Mouse (Mus musculus): ENCODE data around the gene Agpat3. TPM values are rescaled to one million over a fixed set of nuclear protein-coding genes. Genes with fewer than 3 reads are reported as not detected.

The Agpat3 gene
- polyA plus RNA-seq, 1 experiment from 2014 or later = 41.9 TPM

GRCm38 (mm10) chr10:78388216-78388980 lies 36.1 kb upstream of the Agpat3 start:
- no peak for ATAC-seq (ENCODE audit: insufficient number of reproducible peaks, insufficient read depth, low FRiP score, low read depth)
- 70% methylated on average over 20 of the region's 20 CpGs for WGBS
- Histone ChIP-seq H3K9ac (replicated peaks; ENCODE audit: low read depth, low read length) (no peak overlapping the region), H3K4me1 (ENCODE audit: control insufficient read depth, insufficient read depth, low read length) (no peaks in the 10 kb centered on the region), H3K4me3 (ENCODE audit: low read depth, low read length) (no peak overlapping the region), H3K27me3 (ENCODE audit: control insufficient read depth, insufficient read depth, low read length) (peaks cover 4% of the 10 kb centered on the region; the same call in 1 of the 2 replicates), H3K36me3 (ENCODE audit: control insufficient read depth, insufficient read depth, low read length) (no peaks in the 10 kb centered on the region), H3K27ac (ENCODE audit: low read length) (no peak overlapping the region), H3K4me2 (replicated peaks; ENCODE audit: low read depth, low read length) (no peak overlapping the region), H3K9me3 (ENCODE audit: control insufficient read depth, low read depth, low read length) (no peaks in the 10 kb centered on the region)

GRCm38 (mm10) chr10:78385520-78385919 lies 33.2 kb upstream of the Agpat3 start:
- Histone ChIP-seq H3K36me3 (ENCODE audit: control insufficient read depth, insufficient read depth, low read length) (no peaks in the 10 kb centered on the region), H3K27ac (ENCODE audit: low read length) (no peak overlapping the region), H3K4me1 (ENCODE audit: control insufficient read depth, insufficient read depth, low read length) (no peaks in the 10 kb centered on the region), H3K4me3 (ENCODE audit: low read depth, low read length) (no peak overlapping the region), H3K9ac (replicated peaks; ENCODE audit: low read depth, low read length) (no peak overlapping the region), H3K4me2 (replicated peaks; ENCODE audit: low read depth, low read length) (no peak overlapping the region), H3K9me3 (ENCODE audit: control insufficient read depth, low read depth, low read length) (no peaks in the 10 kb centered on the region), H3K27me3 (ENCODE audit: control insufficient read depth, insufficient read depth, low read length) (no peaks in the 10 kb centered on the region)
- ATAC-seq (ENCODE audit: insufficient number of reproducible peaks, insufficient read depth, low FRiP score, low read depth) = no peak
- 65% methylated on average over 5 of the region's 5 CpGs for WGBS

GRCm38 (mm10) chr10:78383567-78383966 lies 31.3 kb upstream of the Agpat3 start:
- ATAC-seq (ENCODE audit: insufficient number of reproducible peaks, insufficient read depth, low FRiP score, low read depth) = no peak
- no peak overlapping the region for H3K27ac ChIP-seq (ENCODE audit: low read length)
- 74% methylated on average over 3 of the region's 3 CpGs for WGBS
- H3K9ac ChIP-seq (replicated peaks; ENCODE audit: low read depth, low read length) = no peak overlapping the region
- H3K4me3 ChIP-seq (ENCODE audit: low read depth, low read length) = no peak overlapping the region
- no peaks in the 10 kb centered on the region for H3K27me3 ChIP-seq (ENCODE audit: control insufficient read depth, insufficient read depth, low read length)
- H3K9me3 ChIP-seq (ENCODE audit: control insufficient read depth, low read depth, low read length) = peaks cover 2% of the 10 kb centered on the region; the same call in 1 of the 2 replicates
- H3K4me1 ChIP-seq (ENCODE audit: control insufficient read depth, insufficient read depth, low read length) = no peaks in the 10 kb centered on the region
- H3K36me3 ChIP-seq (ENCODE audit: control insufficient read depth, insufficient read depth, low read length) = no peaks in the 10 kb centered on the region
- H3K4me2 ChIP-seq (replicated peaks; ENCODE audit: low read depth, low read length) = no peak overlapping the region

GRCm38 (mm10) chr10:78378516-78378915 lies 26.2 kb upstream of the Agpat3 start:
- Histone ChIP-seq H3K9me3 (ENCODE audit: control insufficient read depth, low read depth, low read length) (peaks cover 4% of the 10 kb centered on the region; the same call in 1 of the 2 replicates), H3K36me3 (ENCODE audit: control insufficient read depth, insufficient read depth, low read length) (no peaks in the 10 kb centered on the region), H3K4me1 (ENCODE audit: control insufficient read depth, insufficient read depth, low read length) (no peaks in the 10 kb centered on the region), H3K4me3 (ENCODE audit: low read depth, low read length) (no peak overlapping the region), H3K27ac (ENCODE audit: low read length) (no peak overlapping the region), H3K9ac (replicated peaks; ENCODE audit: low read depth, low read length) (no peak overlapping the region), H3K4me2 (replicated peaks; ENCODE audit: low read depth, low read length) (no peak overlapping the region), H3K27me3 (ENCODE audit: control insufficient read depth, insufficient read depth, low read length) (no peaks in the 10 kb centered on the region)
- WGBS = 97% methylated on average over 7 of the region's 7 CpGs
- ATAC-seq (ENCODE audit: insufficient number of reproducible peaks, insufficient read depth, low FRiP score, low read depth) = no peak

- Histone ChIP-seq H3K9me3 (ENCODE audit: control insufficient read depth, low read depth, low read length) (no peaks in the 10 kb centered on the region), H3K4me3 (ENCODE audit: low read depth, low read length) (no peak overlapping the region), H3K4me2 (replicated peaks; ENCODE audit: low read depth, low read length) (no peak overlapping the region), H3K36me3 (ENCODE audit: control insufficient read depth, insufficient read depth, low read length) (no peaks in the 10 kb centered on the region), H3K27me3 (ENCODE audit: control insufficient read depth, insufficient read depth, low read length) (no peaks in the 10 kb centered on the region), H3K9ac (replicated peaks; ENCODE audit: low read depth, low read length) (no peak overlapping the region), H3K27ac (ENCODE audit: low read length) (no peak overlapping the region), H3K4me1 (ENCODE audit: control insufficient read depth, insufficient read depth, low read length) (no peaks in the 10 kb centered on the region)
- 0 out of 2 replicates have a peak, but pooled peaks have one; percentile 33 for ATAC-seq (ENCODE audit: insufficient number of reproducible peaks, insufficient read depth, low FRiP score, low read depth)
- 68% methylated on average over 27 of the region's 27 CpGs for WGBS
These were observed 20.7 kb upstream of the Agpat3 start for GRCm38 (mm10) chr10:78372681-78373668.

GRCm38 (mm10) chr10:78371746-78372145 lies 19.5 kb upstream of the Agpat3 start:
- no peaks in the 10 kb centered on the region for H3K9me3 ChIP-seq (ENCODE audit: control insufficient read depth, low read depth, low read length)
- 77% methylated on average over 6 of the region's 6 CpGs for WGBS
- no peak for ATAC-seq (ENCODE audit: insufficient number of reproducible peaks, insufficient read depth, low FRiP score, low read depth)
- no peak overlapping the region for H3K4me2 ChIP-seq (replicated peaks; ENCODE audit: low read depth, low read length)
- no peak overlapping the region for H3K27ac ChIP-seq (ENCODE audit: low read length)
- H3K4me1 ChIP-seq (ENCODE audit: control insufficient read depth, insufficient read depth, low read length) = no peaks in the 10 kb centered on the region
- no peak overlapping the region for H3K9ac ChIP-seq (replicated peaks; ENCODE audit: low read depth, low read length)
- H3K4me3 ChIP-seq (ENCODE audit: low read depth, low read length) = no peak overlapping the region
- no peaks in the 10 kb centered on the region for H3K27me3 ChIP-seq (ENCODE audit: control insufficient read depth, insufficient read depth, low read length)
- no peaks in the 10 kb centered on the region for H3K36me3 ChIP-seq (ENCODE audit: control insufficient read depth, insufficient read depth, low read length)

GRCm38 (mm10) chr10:78367586-78367985 lies 15.3 kb upstream of the Agpat3 start:
- 46% methylated on average over 4 of the region's 4 CpGs for WGBS
- Histone ChIP-seq H3K4me1 (ENCODE audit: control insufficient read depth, insufficient read depth, low read length) (no peaks in the 10 kb centered on the region), H3K36me3 (ENCODE audit: control insufficient read depth, insufficient read depth, low read length) (no peaks in the 10 kb centered on the region), H3K9me3 (ENCODE audit: control insufficient read depth, low read depth, low read length) (no peaks in the 10 kb centered on the region), H3K9ac (replicated peaks; ENCODE audit: low read depth, low read length) (no peak overlapping the region), H3K4me3 (ENCODE audit: low read depth, low read length) (no peak overlapping the region), H3K4me2 (replicated peaks; ENCODE audit: low read depth, low read length) (no peak overlapping the region), H3K27me3 (ENCODE audit: control insufficient read depth, insufficient read depth, low read length) (no peaks in the 10 kb centered on the region), H3K27ac (ENCODE audit: low read length) (no peak overlapping the region)
- ATAC-seq (ENCODE audit: insufficient number of reproducible peaks, insufficient read depth, low FRiP score, low read depth) = no peak

GRCm38 (mm10) chr10:78366851-78367312 lies 14.6 kb upstream of the Agpat3 start:
- H3K27ac ChIP-seq (ENCODE audit: low read length) = no peak overlapping the region
- H3K36me3 ChIP-seq (ENCODE audit: control insufficient read depth, insufficient read depth, low read length) = no peaks in the 10 kb centered on the region
- no peaks in the 10 kb centered on the region for H3K4me1 ChIP-seq (ENCODE audit: control insufficient read depth, insufficient read depth, low read length)
- peak; percentile 71; the same call in 1 of the 2 replicates for ATAC-seq (ENCODE audit: insufficient number of reproducible peaks, insufficient read depth, low FRiP score, low read depth)
- H3K9me3 ChIP-seq (ENCODE audit: control insufficient read depth, low read depth, low read length) = no peaks in the 10 kb centered on the region
- H3K27me3 ChIP-seq (ENCODE audit: control insufficient read depth, insufficient read depth, low read length) = no peaks in the 10 kb centered on the region
- WGBS = 41% methylated on average over 9 of the region's 9 CpGs
- H3K4me3 ChIP-seq (ENCODE audit: low read depth, low read length) = no peak overlapping the region
- H3K9ac ChIP-seq (replicated peaks; ENCODE audit: low read depth, low read length) = no peak overlapping the region
- no peak overlapping the region for H3K4me2 ChIP-seq (replicated peaks; ENCODE audit: low read depth, low read length)

Measured in stomach, embryonic 14.5 days (tissue).